Mouse (Mus musculus) testis, adult 2 months (tissue): ENCODE data around the gene Zbtb48.

Experiments used
- CTCF ChIP-seq: fragments of 200-500 bp; IDR thresholded peaks from 2 replicates; pipeline ENCODE4 v1.5.1; 2012; ENCODE audit warnings: low read depth, mild to moderate bottlenecking, inconsistent platforms, low read length, moderate library complexity; ENCODE audit not compliant: control insufficient read depth, insufficient read depth, insufficient replicate concordance
- POLR2A ChIP-seq: fragments of 200-500 bp; IDR thresholded peaks from 2 replicates; pipeline ENCODE4 v1.6.1; 2012; ENCODE audit warnings: low read depth, mild to moderate bottlenecking, inconsistent platforms, low read length, moderate library complexity; ENCODE audit not compliant: control insufficient read depth

DNA sequence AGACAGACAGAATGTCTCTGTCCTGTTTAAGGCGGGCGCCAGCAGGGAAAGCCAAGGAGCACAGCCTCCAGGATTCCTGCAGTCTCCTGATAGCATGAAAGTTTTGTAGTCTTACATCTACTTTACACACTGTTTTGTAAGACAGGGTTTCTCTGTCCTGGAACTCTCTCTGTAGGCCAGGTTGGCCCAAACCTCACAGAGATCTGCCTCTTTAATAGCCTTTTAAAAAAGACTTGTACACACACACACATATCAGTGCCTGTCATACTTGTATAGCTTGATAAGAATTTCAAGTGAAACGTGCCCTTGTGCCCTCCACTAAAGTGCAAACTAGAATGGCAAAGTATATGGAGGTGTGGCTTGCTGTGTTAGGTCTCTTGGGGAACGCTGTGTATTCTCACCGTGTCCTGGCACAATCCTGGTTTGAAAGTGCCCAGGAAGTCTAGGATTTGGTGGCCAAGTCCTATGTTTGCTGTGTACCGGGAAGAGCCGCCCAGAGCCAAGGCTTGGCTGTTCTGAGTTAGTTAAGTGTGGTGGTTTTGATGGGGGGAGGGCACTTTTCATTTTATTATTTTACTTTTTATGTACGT is 16.2 kb downstream of the Zbtb48 start:
- TF ChIP-seq CTCF (no peak), POLR2A (no peak)
